Mouse (Mus musculus) testis, postnatal 10 days (tissue): ENCODE data around the gene Mamdc4.

Source experiments
- DNase-seq: peaks from one replicate; pipeline ENCODE4 v3.0.0; 2021; ENCODE audit warnings: low spot score

Gene Mamdc4

DNA sequence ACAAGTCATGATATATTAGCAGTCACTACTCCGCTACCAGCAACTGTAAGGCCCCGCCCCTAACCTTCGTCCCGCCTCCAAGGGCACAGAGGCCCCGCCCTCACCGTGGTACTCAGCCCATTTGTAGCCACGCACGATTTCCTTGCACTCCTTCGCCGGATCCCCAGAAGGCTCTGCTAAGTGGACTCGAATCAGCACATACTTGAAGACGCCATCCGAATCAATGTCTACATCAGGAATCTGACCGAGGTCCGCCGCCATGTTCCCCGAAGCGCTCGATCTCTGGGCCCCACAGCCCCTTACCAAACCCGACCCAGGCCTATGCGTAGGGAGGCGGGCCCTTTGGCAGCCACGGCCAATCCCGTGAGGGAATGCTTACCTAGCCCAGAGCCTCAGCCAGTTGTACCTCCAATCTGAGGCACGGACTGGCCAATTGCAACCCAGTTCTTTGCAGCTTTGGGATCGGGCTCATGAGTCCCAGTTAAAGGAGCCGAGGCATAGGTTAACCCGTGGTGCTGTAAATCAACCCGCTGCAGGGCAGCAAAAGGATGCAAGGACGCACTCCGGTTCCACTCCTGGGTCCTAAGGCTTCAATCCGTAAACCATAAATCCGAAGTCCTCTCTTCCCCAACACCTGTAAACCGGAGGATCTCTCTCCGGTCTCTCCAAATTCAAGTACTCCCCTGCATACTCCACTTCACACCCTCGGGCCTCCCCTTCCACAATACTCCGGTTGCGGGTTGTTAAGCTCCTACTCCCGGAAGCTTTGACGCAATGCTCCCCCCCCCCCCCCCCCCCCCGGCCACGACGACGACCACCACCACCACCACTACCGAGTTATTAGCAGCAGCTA is at the start of gene Mamdc4, which contains the start of gene Phpt1:
Gene Mamdc4, minus strand, starts transcription at position 267 of the 853 bp plus-strand sequence.
Gene Phpt1, minus strand, starts transcription at position 646 of the 853 bp plus-strand sequence.
- peak; percentile 98 for DNase-seq

DNA sequence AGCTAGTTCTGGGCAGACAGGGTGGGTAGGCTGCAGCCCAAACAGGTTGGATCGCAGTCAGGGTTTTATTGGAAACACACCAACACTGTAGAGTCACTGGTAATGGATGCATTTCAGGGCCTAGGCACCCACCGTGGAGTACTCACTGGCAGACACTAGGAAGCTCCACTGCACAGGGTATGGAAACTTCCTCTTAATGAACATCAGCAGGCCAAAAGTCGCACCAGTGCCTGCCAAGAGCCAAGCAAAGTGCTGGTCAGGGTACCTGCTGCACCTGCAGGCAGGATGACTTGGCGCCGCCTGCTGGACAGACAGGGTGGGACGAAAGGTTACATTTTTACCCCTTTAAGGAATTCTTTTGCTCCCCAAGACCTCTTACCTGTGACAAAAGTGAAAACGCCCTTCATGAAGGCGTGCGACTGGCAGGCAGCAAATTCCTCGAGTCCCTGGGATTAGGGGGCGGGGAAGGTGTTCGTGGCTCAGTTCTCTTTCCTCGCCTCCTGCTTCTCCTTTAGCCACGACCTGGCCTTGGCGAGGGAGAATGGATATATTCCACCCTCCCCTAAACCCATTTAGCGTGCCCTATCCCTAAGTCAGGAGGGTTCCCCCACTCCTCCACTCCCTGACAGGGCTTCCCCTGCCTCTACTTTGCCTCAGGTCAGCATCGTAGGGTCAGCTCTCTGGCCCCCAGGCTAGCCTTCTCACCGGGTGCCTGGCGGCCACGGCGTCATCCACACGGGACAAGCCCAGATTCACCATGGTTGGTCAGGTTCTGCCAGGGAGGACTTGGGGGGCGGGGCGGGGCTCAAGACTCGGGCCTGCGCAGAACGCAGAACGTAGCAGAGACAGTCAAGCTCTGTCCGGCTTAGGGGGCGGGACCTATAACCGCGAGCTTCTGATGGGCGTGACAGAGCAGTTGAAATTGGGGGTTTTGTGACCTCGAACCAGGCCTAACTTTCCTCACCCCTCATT is 46.9 kb upstream of the Mamdc4 start, which contains the start of gene Tmem141:
Gene Tmem141, minus strand, starts transcription at position 777 of the 972 bp plus-strand sequence.
- peak; percentile 96 for DNase-seq

DNA sequence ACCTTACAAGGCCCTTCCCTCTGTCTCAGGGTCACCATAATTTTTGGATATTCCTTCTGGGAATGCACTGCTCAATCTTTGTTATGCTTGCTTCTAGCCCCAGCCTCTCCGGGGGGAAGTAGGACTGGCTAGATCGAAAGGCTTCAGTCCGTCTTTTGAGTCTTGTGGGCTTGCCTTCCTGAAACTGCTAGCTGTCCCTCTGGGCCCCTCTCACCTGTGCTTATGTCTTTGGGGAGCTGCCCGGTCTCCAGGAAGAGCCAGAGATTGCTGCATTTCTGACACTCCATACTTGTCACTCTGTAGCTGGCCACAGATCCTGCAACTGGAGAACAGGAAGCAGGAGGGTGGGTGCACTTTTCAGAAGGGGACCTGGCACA is 46.2 kb upstream of the Mamdc4 start:
- DNase-seq, result no peak

DNA sequence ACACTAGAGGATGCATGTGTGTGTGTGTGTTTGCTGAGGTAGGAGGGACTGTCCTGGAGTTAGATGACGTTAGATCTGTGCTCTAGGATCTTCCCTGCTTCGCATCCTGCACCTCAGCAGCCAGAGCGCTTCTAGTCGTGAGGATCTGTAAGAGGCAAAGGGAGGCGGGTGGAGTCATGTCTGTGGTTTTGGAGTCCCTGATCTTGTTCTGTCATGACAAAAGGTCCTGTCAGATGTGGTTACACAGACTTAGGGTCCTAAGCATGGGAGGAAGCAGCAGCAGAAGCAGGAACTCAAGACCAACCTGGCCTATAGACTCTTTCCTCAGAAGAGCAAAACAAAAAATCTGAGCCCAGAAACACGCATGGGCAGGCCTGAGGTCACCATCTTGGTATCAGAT is 45.7 kb upstream of the Mamdc4 start:
- no peak for DNase-seq

DNA sequence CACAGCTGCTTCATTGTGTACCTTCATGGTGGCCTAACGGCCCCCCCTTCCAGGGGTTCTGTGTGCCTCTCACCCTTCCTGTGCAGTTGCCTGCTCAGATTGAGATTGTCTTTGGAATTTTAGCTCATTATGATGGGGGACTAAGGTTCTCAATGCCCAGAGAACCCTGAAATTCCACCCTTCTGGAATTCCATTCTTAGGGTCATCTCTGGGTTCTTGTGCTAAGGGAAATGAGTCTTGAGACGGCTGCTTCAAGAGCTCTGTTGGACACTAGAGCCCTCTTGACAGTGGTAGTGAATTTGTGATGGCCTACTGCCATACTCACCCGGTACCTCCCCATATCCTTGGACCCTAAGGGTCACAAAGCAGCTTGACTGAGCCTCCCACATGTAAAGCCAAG is 42.9 kb upstream of the Mamdc4 start, which contains the start of gene Ccdc183:
Gene Ccdc183, minus strand, starts transcription at position 101 of the 400 bp plus-strand sequence.
- DNase-seq, result no peak

DNA sequence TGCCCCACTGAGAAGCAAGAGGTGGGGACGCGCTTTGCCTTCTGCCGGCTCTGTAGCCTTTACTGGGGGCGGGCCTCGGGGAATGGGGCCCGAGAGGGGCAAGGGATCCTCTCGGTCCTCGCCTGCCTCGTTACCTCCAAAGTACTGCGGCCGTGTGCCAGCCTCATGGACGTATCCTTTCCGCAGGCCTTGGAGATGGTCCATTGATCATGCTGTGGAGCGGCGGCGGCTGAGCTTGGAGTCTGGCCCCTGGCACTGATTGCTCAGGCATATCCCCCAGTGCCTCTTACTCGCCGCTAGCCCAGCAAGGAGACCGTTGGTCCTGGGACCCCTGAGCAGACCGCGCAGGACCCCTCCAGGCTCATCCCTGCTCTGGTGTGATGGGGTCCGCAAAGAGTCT is 41.8 kb upstream of the Mamdc4 start:
- DNase-seq, result no peak

DNA sequence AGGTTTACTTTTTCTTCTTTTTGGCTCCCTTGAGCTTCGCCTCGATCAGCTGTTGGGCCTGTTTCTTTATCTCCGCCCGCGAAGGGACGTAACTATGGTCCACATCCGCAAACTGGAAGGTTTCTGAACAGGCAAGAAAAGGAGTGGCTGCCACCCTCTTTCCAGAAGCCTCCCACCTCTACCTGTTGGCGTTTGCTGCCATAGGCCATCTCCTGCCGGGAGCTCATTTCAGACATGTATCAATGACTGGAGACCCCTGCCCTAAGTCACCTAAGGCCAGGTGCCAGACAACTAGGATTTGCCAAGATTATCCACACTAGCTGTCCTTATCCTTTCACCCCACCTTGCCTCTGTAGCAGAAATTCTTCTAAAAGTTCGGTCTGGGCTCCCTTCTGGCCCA is 34.0 kb upstream of the Mamdc4 start:
- no peak for DNase-seq

DNA sequence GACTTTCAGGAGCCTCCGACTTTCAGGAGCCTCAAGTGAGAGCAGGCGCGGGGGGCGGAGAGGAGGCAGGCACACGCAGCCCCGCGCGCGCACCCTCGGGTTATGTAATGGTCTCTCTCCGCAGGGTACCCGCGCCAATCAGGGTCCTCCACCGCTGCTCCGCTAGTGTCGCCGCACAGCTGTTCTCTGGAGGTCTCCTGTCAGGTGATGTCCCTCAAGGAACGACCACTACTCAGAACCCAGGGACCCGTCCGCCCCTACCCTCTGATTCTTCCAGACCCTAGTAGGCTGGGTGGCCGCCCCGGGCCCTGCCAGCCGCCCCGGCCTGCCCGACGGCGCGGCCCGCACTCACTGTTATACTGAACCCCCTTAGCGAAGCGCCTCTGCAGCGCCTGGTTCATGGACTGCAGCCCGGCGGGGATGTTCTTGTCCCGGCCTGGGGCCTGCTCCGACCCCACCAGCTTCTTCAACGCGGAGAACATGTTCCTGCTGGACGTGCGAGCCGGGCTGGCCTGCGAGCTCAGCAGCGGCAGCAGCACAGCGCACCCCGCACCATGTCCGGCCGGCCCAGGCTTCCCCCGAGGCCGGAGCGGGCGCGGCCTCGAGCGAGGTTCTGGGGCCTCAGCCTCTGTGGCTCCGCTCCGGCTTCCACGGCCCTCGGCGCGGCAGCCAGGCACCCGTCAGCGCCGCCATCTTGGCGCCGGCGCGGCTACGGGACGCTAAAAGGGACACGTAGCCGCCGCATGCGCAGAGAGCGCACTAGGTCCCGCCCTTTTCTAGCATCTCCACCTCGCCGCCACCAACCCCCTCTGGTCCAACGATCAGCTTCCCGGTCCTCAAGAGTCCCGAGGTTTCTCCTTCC is 33.3 kb upstream of the Mamdc4 start, which contains the start of gene Rabl6:
Gene Rabl6, minus strand, starts transcription at position 761 of the 862 bp plus-strand sequence.
- peak; percentile 92 for DNase-seq

DNA sequence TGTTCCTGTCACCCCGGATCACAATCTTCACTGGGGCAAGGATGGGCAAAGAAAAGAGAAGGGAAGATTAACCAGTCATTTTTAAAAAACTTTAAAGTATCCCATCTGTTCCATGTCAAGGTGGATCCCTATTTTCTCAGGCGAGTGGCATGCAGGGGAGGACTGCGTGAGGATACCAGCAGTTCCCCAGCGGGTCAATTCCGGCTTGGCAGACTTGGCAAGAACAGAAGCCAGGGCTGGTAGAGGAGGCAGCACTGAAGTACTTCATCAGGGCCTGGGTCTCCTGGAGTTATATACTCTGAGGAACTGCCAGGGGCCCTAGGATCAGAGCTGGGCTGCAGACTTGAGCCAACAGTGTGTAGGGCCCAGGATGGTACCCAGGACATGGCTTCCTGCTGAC is 27.9 kb upstream of the Mamdc4 start:
- no peak for DNase-seq

DNA sequence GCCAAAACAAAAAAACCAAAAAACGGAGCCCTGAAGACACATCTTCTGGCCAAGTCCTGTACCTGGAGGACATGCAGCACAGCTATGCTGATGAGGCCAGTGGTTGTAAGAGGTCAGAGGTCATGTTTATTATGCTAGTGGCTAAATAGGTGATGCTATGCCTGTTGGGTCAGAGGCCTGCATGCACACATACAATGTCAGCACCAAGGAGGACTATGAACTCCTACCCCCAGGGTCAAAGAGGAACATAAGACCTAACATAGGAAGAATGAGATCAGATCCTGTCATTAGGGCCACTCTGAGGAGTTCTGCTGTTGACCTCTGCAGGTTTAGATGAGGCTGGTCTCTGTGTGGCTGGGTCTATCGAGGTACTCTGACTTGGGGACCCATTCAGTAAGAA is 25.4 kb upstream of the Mamdc4 start:
- no peak for DNase-seq

DNA sequence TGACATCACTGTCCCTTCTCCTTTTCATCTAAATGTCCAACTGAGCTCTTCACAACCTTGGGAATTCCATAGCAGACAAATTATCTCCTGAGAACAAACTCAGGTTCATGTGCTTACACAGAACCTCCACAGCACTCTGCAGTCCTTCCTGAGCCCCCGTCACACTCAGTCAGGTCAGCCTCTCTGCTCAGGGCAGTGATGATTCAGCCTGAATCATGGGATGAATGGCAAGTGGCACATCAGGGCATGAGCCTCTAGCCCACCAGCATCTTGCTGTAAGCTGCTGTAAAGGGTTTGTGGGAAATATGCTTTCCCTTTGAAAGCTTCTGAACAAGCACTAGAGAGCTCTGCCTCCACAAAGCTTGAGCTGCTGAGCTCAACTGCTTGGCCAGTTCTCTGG is 24.1 kb upstream of the Mamdc4 start:
- no peak for DNase-seq

DNA sequence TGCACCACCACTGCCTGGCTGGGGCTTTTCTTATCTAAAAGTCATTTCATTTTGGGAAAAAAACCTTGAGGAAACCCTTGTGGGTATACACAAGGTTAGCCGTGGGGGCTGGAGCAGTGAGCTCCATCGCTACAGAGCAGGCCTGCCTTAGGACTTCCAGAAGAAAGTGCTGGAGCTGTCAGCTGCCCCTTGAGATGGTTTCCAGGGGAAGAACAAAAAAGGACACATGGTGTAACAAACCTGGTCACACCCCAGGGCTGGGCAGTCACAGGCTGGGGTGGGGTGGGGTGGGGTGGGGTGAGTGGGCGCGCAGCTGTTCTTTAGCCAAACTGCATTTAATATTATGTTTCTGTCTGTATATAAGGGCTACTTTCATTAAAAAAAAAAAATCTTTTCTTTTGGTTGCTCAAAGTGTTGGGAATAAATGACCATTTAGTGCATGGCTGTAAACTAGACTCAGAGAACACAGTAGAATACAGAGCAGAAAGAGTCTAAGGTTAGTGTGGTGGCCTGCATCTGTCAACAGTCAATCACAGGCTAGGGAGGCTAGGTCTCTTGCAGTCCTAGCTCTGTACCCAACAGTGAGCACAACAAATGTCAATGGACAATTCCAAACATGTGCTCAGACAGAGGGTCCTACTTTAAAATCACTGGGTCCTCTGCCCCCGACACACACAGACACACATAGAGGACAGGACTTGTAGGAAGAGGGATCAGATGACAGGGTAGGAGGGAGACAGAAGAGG is 22.3 kb upstream of the Mamdc4 start:
- DNase-seq, result no peak

DNA sequence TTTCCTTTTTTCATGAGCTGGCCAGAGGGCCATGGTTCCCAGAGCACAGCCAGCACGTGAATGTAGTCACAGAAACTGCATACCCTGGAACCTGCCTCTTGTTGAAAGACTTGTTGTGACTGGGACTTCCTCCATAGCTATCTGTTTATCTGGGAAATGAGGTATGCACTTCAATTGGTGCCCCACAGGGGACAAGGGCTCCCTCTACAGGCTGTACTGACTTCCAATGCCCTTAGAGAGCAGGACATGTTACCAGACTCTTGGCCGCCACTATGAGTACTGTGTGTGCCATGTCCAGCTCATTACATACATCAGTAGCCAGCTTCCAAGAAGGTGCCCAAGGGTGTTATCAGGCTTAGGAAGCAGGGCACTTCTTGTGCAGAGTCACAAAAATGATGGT is 17.2 kb upstream of the Mamdc4 start:
- DNase-seq, result no peak

DNA sequence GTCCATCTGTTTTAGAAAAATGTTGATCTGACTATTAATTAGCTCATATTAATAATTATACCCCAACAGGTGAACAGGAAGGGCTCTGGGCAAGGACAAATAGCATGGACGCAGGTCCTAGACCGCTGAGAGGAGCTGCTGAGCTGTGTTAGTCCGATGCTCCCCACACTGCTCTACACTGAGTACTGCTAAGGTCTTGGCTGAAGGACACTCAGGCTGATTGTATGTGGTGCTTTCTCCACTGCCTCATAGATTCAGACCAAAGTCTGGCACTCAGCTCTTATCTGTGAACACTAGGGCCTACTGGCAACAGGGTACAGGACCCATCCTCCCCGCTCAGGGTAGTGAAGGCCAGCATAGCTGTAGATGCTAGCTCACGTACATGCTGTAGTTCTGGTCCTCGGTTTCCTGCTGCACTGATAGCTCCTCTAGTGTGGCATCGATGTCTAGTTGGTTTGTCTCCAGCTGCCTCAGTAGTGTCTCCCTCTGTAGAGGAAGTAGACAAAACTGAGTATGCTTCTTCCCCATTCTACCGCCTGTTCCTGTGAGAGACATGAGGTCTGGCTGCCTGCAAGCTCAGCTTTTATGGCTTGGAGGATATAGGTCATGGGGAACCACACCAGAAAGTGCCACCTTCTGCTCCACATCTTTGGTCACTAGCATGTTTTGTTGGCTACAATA is 13.7 kb upstream of the Mamdc4 start:
- no peak for DNase-seq

DNA sequence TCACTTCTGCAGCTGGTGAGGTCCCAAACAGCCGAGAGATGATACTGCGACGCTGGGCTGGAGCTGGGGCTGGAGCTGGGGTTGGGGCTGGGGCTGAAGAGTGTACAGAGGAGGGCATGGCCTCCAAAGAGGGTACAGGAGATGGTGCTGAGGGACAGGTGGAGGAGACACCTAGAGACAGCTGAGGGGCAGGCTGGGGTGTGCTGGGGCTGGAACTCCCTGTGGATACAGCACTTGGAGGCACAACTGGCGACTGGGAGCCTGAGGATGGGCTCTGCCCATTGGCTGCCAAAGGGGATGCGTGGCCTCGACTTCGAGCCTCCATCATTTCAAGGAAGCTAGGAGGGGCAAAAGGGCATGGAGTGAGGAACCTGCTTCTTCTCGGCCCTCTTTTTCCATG is 12.6 kb upstream of the Mamdc4 start:
- no peak for DNase-seq

DNA sequence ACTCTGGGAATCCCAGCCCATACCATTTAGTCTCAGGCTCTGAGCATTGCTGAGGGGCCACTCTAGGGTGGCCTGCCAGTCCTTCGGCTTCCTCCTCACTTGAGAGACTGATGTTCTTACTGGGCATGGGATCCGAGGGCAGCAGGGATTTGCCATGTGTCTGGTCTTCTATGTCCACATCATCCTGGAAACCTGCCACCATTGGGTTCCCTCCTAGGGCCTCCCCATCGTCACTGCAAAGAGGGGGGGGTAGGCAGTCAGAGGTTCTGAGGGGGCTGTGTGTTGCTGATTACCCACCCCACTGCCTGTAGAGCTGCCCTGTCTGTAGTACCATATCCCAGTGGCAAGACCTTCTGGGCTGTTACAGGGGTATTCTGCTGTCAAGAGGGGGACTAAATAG is 11.0 kb upstream of the Mamdc4 start:
- no peak for DNase-seq

DNA sequence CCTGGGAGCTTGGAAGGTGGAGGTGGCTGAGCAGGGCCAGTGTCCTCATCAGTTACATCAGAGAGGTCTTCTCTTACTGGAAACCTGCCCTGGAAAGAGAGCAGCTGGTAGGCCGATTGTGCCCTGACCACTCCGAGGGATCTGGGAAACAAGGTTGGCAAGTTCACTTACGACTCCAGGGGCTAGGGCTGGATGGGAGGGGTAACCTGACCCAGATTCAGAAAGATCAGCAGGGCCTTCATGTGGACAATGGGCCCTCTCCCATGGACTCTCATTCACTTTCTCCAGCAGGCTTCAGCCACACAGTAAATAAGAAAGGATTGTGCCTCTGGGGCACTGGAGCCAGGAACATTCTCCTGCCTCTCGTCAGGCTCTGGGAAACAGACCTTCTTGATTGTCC is 10.2 kb upstream of the Mamdc4 start:
- no peak for DNase-seq

DNA sequence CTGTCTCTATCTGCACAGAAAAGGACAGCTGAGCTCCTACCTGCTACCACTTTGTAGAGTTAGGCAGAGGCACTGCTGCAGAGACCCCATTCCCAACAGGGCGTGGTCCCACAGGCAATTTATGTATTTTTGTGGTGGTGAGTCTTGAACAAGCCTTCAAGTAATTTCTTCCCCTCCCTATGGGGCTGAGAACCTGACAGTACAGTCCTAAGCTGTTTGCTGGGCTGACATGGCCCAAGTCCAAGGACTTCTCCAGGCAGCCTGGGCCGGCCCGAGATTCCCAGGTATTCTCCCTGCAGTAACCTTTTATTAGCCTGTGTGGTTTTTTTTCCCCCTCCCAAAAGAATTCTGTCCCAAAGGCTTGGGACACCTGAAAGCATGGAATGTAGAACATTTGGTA is 9.5 kb upstream of the Mamdc4 start:
- no peak for DNase-seq

DNA sequence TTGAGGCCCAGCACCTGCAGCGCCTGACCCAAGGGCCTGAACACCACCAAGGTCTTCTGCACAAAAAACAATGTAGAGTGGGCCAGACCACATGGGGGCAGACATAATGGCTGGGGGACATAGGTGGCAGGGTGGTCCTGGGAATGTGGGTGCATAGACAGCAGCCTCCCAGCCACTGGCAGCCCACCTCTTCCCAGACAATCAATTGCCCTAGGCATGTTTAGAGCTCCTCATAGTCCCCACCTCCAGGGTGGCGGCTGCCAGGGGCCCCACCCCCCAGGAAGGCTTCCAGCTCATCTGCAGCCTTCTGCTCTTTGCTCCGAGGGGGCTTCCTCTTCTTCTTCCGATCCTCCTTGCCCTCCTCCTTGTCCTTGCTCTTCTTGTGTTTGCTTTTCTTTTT is 8.9 kb upstream of the Mamdc4 start:
- DNase-seq, result no peak

DNA sequence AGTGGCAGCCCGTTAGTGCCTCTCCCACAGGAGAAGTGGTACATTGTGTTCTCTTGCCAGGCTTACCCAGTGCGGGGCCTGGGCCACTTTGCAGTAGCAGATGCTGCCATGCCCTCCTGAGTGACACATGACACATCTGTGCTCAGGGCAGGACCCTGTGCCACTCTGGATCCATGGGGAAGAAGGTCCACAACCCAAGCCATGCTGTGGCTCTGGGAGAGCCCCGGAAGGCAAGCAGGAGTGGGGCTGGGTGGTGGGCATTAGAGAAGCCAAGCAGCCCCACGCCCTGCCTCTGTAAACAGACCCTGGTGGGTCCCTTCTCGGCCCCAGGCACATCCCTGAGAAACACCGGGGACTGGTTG is 8.5 kb upstream of the Mamdc4 start:
- DNase-seq, result no peak
